Mouse (Mus musculus): ENCODE data around the gene Heg1. TPM values are rescaled to one million over a fixed set of nuclear protein-coding genes. Genes with fewer than 3 reads are reported as not detected.

The Heg1 gene
- 14.1 TPM for polyA plus RNA-seq (2017; shearing (Covaris generic))

DNA sequence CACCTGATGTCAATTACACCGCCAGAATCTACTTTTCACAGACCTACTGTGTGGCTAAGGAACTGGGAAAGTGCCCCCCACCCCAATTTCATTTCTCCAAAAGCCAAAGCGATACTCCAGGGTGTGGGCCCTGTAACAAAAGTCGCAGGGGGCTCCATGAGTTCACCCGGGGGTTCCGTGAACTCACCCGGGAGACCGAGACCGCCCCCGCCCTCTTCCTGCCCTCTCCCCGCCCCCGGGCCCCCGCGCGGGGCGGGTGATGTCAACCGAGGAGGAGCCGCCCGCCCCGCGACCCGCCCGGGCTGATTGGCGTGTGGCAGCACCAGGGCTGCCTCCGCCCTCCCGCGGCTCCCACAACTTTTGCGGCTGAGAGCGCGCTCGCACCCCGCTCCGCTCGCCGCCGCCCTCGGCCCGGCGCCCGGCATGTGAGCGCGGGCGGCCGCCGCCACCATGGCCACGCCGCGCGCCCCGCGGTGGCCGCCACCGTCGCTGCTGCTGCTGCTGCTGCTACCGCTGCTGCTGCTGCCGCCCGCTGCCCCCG lies at the start of gene Heg1:
TSS of gene Heg1 (plus strand) at position 209 of the 541 bp plus-strand sequence.

DNA sequence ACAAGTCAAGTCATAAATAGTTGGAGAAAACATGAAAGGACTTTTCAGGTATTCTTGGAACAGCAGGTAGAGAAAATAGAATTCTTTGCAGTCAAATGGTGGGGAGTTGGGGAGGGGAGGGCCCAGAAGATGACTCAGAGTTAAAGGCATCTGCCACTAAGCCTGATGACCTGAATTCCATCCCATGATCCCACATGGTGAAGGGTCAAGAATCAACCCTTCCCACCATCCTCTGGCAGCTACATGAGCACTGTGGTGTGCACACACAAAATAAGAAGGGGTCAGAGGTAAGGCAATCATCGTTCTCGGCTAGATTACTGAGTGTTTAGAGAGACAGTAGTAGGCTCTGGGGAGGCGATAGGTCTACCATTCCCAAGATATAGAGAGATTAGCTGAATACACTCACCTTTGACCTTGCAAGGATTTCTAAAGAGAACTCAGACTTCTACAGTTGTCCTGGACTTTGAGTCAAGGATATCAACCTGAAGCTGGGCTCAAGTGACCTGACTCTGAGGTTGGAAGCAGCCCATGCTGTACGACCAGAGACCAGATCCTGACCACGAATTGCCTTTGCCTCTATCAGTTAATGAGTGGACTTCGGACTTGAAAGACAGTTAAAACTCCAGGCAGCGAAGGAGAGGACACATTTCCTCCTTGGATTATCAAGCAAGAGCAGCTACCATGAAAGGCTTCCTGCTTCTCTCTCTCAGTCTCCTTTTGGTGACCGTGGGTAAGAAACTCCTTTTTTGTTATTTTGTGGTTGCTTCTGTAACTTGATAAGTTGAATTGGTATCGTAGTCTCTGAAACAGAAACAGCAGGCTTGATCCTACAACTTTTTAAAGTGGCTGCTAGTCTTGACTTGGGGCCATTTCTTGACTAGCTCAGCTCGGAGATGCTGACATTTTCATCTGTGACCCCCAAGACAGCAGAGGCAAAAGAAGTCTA lies 109.9 kb downstream of the Heg1 start, which contains the start of gene Muc13:
TSS of gene Muc13 (plus strand) at position 192 of the 946 bp plus-strand sequence.

Other genes with a start within 250 kb of the Heg1 start
- gene Slc12a8, start 167.0 kb upstream of the Heg1 start, polyA plus RNA-seq (2017; shearing (Covaris generic)) = 7.0 TPM
- not detected for gene Muc13, start 109.7 kb downstream of the Heg1 start, polyA plus RNA-seq (2017; shearing (Covaris generic))
- gene Itgb5, start 145.3 kb downstream of the Heg1 start, polyA plus RNA-seq (2017; shearing (Covaris generic)) = 0.71 TPM